ENCODE assay signal across 8 mouse cellular contexts in genomic region chrX:109076355-109076754, GRCm38 (mm10). TPM values are rescaled to one million over a fixed set of nuclear protein-coding genes. Genes with fewer than 3 reads are reported as not detected.
DNase-seq lines count a peak whose midpoint lies in the region; ATAC-seq and TF ChIP-seq lines count a peak whose summit lies in the region.
"Had no signal": no experiment of that assay in that cellular context is flagged by ENCODE, and none has a peak within 500 bp of the region (broad histone marks: within the 10 kb centered on the region; RNA-seq: fewer than 3 reads in every experiment).

No protein-coding gene starts in this region.

- TF ChIP-seq CTCF in kidney, adult 2 months (conservative IDR thresholded peaks at IDR 0.05; ENCODE audit: insufficient read depth, insufficient read length, low read depth, low read length), result no peak
- 0 out of 2 replicates have a peak, but pooled peaks have one; percentile 12 for TF ChIP-seq CTCF in E14TG2a.4 (conservative IDR thresholded peaks at IDR 0.05; ENCODE audit: low read length)

- no peak overlapping the region for H3K4me3 ChIP-seq in kidney, adult 2 months (ENCODE audit: insufficient read depth, low read depth, low read length)
- no peak overlapping the region for H3K4me3 ChIP-seq in E14TG2a.4 (replicated peaks; ENCODE audit: low read length)
- H3K4me3 ChIP-seq: megakaryocyte, embryonic 14.5 days had no signal

- no peaks in the 10 kb centered on the region for H3K4me1 ChIP-seq in kidney, adult 2 months (ENCODE audit: control insufficient read depth, insufficient read depth, low read length)
- no peaks in the 10 kb centered on the region for H3K4me1 ChIP-seq in E14TG2a.4 (replicated peaks; ENCODE audit: low read depth, low read length)
- H3K4me1 ChIP-seq: megakaryocyte, embryonic 14.5 days had no signal

- H3K36me3 ChIP-seq in kidney, adult 2 months (ENCODE audit: control insufficient read depth, insufficient read depth, low read length), result no peaks in the 10 kb centered on the region
- no peaks in the 10 kb centered on the region for H3K36me3 ChIP-seq in E14TG2a.4 (ENCODE audit: insufficient read depth, low read length)

- H3K27me3 ChIP-seq in kidney, adult 2 months (replicated peaks; ENCODE audit: control insufficient read depth, insufficient read depth, low read length), result no peaks in the 10 kb centered on the region
- H3K27me3 ChIP-seq in E14TG2a.4 (ENCODE audit: insufficient read depth, low read length), result no peaks in the 10 kb centered on the region

- H3K27ac ChIP-seq in kidney, adult 2 months (ENCODE audit: insufficient read depth, low read depth, low read length), result no peak overlapping the region

- no peak for TF ChIP-seq POLR2A in kidney, adult 2 months (IDR thresholded peaks at IDR 0.05; ENCODE audit: low read depth, low read length)

- WGBS in kidney, adult 2 months, result 5% methylated on average over 3 of the region's 3 CpGs

- peak; percentile 49 for DNase-seq in kidney, adult 2 months
- no peak for DNase-seq in kidney, adult 18-20 months
- DNase-seq in B cell, adult 2 months, result peak; percentile 35 to 39
- no peak for DNase-seq in urinary bladder, adult 2 months (ENCODE audit: low spot score)
- DNase-seq in ovary, postnatal 14 days (ENCODE audit: low spot score), result no peak

- H3K9me3 ChIP-seq in E14TG2a.4 (ENCODE audit: low read length), result no peaks in the 10 kb centered on the region
- H3K9me3 ChIP-seq: megakaryocyte, embryonic 14.5 days had no signal

- peak; percentile 52 for ATAC-seq in inflammation-experienced regulatory T-cells, adult 6 months

RNA-seq across cellular contexts. Expression of gene Sh3bgrl, which starts 18.8 kb away (rescaled TPM):
- 8.8 and 13.9 TPM in 2 replicates for polyA plus RNA-seq in kidney, adult 2 months (2012; rRNA removed)
- polyA plus RNA-seq in inflammation-experienced regulatory T-cells, adult 6 months (2017; shearing (Covaris generic)), result 100 to 1,000 TPM; 188 to 356 (median 243) TPM
- 148 and 211 TPM in 2 replicates for polyA plus RNA-seq in urinary bladder, adult 2 months (2012; rRNA removed)

Comparison
In these comparisons a context has a peak if more than half of its experiments do, and no peak if none do; other contexts are left out.
1. DNase-seq: peak in kidney, adult 2 months (single experiment) and B cell, adult 2 months (2 of 2); none in kidney, adult 18-20 months (single experiment), urinary bladder, adult 2 months (single experiment) and ovary, postnatal 14 days (single experiment).
2. RNA of gene Sh3bgrl, which starts 18.8 kb away (polyA plus RNA-seq): 188 to 356 TPM in inflammation-experienced regulatory T-cells, adult 6 months and 148 to 211 TPM in urinary bladder, adult 2 months; 8.8 to 13.9 TPM in kidney, adult 2 months; every median in the first group is over 10 times any median in the second.